Mouse (Mus musculus): ENCODE measurements at regions not wholly inside any gene's neighbourhood (a gene's known extent, or its start where the extent isn't known, plus 50 kb on each side); places are given as distances from the start of the nearest gene placed in this dataset.

DNA sequence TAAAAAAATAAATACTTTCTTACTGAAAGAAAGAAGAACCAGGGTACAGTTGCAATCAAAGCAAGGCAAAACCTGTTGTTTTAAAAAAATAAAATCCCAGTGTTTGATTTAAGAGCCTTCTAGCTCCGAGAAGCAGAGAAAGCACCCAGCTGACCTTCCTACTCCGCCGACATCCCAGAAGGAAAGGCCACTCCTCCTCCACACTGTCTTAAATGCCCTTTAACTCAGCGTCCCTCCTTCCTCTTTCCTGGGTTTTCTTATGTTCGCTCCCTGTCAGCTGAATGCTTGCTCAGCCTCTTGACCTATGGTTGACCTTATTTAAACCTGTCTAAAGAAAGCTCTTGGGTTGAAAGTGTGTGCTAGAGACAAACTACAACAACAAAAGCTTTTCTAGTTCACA, 79.1 kb downstream of the Sptssa start:
- DNase-seq: no peak

DNA sequence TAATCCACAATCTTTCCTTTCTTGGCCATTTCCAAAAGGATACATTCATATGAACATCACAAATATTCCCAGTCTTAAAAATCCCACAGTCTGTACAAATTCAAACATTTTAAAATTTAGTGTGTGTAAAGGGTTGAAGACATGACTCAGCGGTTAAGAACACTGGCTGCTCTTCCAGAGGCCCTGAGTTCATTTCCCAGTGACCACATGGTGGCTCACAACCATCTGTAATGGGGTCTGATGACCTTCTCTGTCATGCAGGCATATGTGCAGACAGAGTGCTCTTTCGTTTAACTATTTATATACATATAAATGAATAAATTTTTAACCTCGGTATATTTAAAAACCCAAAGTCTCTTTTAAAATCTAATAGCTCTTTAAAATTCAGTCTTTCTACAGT, 79.6 kb downstream of the Sptssa start:
- DNase-seq: no peak

DNA sequence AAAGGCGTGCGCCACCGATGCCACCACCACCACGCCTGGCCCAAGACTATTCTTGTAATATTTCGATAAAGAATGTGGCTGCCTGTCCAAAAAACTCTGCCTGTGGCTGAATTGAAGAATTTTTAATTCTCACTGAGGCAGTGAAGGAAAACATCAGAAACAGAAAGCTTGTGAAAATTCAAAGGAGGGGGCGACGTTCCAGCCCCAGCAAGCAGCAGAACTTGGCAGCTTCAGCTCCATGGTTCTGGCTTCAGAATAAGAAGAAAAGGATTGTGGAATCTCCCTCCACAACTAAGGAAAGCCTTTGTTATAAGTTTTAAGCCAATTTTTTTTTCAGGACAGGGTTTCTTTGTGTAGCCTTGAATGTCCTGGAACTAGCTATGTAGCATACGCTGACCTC, 83.5 kb downstream of the Sptssa start:
- DNase-seq: no peak

DNA sequence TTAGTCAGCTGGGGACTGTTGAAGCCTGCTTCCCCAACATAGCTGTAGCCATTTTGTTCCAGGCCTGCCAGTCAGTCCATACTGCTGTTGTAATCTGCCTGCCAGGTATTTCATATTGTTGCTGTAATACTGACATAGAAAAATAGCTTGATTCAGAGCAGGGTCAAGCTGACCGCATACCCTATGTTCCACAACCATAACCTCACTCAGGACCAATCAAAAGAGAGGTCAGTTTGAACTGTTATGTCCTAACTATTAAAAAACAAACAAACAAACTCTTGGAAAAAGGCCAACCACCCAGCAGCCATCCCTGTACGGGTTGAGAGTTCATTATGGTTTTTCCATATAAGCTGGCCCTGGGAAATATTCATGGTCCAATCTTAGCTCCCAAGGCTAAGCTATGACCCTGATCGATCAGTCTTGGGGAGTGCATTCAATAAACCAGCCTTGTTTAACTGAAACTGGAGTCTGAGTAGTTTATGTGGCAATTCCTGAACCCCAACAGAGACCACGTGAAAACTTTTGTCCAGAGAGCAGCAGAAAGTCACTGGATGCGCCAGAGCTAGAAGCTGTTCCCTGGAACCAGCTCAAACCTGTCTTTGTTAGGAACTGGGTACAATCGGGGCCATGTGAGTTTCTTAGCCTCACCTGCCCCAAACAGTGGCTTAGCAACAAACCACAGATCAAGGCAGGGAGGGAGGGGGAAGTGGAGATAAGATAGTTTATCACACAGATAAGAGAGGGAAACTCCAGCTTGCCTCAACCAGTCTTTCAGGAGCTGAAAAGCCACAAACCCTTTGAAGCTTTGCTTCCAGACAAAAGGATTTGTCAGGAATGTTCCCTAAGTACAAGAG, 88.1 kb downstream of the Sptssa start:
- no peak for DNase-seq

DNA sequence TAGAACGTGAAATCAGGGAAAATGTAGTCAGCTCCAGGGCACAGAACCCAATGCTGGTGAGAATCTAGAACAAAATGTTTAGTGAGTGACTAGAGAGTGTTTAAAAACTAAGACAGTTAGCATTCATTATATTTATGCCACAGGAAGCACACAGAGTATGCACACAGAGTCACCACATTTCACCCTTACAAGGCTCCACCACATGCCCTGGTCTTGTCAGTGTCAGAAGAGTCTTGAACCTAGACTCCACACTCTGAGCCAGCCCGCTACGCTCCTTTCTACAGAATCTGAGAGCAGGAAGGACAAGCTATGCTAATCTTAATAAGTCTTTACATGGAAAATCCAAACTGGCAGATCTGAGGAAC, 89.0 kb downstream of the Sptssa start:
- DNase-seq: no peak

DNA sequence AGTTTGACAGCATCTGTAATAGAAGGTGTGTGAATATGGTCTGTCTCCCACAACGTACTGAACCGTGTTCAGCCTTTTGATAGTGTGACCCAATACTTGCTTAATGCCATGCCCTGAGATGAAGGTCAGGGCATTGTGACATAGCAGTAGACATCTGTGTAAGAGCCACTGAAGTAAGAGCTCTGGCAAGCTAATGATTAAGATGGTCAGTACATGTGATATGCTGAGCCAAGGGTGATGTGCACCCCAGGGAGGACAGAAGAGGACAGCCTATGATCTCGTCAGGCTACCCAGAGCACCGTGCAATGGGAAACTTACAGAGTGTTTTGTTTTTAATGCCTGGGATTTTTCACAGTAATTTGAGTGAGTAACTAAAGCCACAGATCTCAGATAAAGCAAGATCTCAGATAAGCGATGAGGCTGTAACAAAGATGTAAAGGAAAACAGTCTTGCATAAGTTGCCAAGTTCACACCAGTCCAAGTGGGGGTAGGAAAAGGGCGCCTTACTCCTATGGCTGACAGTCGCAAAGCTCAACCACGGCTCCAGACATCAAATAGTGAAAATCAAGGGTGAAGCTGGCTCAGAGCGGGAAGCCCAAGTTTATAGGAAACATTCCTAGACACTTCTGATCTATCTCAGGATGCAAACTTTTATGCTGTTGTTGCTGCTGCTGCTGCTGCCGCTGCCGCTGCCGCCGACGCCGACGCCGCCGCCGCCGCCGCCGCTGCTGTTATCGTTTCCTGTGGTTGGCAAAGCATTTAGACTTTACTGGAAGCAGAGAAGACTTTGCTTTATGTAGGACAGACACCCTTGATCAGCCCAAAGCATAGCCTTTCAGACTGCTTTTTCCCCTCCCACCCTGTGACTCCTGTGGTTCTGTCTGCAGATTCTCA, 89.6 kb downstream of the Sptssa start:
- no peak for DNase-seq

DNA sequence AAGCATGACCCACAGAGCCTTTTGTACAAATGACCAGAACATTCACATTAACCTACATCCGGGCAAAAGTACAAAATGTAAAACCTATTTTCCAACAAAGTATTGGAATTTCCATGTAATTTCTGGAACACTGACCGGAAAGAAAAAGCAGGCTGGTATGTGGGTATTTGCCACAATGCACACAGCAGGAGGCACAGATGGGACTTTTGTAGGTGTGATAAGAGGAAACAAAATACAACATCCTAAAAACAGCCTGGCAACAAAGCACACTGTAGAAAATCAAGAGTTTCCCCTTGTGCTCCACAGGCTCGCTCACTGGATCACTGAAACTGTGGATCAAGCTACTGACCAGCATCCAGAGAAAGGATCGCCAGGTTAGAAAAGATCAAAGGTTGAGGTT, 94.4 kb downstream of the Sptssa start:
- DNase-seq: no peak

DNA sequence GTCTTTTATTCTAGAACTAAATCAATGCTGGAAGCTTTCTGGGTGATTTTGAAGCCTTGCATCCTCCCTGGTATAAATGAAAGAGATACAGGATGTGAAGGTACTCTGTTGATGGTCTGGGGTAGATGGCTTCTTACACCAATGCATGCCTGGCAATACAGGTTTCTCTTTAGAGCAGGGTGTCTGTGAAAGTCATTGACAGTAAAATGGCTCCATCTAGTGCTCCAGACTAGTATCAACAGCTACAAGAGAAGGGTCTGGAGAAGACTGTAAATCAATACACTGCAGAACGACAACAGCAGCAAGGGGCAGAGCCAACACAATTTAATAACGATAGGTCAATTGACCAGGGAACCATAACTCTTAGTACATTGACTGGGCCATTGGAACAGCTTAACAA, 98.3 kb downstream of the Sptssa start:
- DNase-seq: no peak

DNA sequence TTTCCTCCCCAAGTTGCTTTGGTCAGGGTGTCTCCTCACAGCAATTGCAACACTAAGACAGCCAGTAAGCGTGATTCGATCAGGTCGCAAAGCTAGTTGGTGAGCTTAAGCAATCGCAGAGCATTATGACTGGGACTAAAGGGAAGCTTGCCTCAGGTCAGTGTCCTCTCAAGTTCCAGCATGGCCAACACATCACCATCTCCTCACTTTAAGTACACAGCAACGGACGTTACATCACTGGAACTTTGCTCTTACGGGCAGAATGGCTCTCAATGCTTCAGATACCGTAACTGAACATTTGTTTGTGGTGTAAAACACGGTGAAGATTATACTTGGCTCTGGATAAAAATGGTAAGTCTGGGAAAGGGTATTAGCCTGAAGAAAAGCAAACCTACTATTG, 106.7 kb downstream of the Sptssa start:
- no peak for DNase-seq

DNA sequence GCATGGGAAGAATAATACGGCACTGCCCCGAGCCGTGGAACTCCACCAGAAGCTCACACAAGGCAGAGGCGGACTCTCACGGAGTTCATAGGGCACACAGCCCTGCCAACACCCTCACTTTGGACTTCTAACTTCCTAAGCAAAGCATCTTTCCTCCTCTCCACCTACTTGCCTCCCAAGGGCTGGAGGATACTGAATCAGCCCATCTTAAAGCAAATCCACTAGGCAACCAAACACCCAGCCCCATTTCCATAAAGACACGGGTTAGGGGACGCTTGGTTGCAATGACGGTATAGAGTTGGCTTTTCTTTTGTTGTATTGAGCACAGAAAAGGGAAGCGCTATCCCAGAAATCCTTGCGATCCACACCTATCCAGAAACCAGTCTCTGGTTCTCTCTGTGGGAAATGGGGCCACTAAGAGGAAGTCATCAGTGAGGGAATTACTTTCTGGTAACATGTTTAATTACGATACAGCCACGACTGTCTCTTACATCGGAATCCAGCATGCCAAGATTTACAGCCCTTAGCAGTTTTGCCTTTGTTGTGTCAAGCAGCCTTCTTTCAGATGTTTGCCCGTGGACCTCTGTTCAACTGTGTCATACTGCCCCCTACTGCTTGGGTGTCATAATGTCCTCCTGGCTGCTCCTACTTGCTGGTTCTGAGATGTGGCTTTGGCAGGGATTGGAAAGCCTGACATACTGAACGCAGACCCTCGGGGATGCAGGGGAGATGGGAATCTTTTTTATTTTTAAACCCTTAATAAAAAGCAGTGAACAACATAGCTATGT, 110.4 kb downstream of the Sptssa start:
- DNase-seq: peak; percentile 4

DNA sequence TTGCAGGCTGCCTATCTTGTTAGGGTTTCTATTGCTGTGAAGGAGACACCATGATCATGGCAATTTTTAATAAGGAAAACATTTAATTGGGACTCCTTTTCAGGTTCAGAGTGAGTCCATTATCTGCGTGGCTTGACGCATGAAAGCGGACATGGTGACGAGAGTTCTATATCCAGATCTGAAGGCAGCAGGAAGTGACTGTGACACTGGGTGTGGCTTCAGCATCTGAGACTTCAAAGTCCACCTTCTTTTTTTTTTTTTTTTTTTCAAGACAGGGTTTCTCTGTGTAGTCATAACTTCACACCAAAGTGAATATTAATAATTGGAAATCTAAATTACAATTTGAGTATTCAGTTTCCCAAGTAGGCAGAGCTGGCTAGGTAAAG, 118.1 kb downstream of the Sptssa start:
- DNase-seq: no peak

DNA sequence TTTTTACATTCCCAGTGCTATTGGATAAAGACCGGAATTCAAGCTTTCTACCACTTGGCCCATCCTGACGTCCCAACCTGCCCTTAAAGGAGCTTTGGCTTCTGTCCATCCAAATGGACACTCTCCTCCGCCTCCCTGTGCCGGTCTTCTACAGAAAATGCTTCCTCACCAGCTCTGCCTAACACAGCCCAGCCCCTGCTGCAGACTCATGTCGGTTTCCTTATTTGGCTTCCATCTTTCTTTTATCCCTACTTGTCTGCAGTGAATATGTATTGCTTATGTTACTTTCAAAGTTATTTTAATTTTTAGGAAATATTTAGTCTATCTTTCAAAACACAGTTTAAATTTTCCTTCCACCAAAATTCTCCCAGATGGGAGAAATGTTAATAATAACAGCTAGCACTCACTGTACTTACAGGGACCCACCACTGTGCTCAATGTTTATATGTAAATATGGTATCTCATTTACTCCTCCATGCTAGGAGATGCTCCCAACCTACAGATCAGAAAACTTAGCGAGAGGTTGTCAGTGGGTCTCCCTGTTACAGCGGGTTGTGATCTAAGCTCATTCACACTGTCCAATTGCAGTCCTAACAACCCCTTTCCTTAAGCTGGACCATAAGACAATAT, 118.6 kb downstream of the Sptssa start:
- no peak for DNase-seq

DNA sequence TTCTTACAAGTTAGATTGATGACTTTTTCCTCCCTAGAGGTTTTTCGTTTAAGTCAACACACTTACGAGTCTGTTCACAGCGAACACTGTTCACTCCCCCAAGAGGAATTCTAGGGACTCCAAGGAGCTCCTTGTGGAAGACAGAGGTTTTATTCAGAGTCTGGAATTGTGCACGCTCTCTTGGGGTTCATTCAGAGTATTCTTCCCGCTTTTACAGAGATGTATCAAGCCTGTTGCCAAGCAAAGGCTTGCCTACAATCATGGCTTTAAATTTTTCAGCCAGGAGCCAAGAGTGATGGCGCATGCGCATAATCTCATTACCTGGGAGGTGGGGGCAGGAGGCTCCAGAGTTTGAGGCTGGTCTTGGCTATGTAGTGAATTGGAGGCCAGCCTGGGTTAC, 119.4 kb downstream of the Sptssa start:
- DNase-seq: no peak

DNA sequence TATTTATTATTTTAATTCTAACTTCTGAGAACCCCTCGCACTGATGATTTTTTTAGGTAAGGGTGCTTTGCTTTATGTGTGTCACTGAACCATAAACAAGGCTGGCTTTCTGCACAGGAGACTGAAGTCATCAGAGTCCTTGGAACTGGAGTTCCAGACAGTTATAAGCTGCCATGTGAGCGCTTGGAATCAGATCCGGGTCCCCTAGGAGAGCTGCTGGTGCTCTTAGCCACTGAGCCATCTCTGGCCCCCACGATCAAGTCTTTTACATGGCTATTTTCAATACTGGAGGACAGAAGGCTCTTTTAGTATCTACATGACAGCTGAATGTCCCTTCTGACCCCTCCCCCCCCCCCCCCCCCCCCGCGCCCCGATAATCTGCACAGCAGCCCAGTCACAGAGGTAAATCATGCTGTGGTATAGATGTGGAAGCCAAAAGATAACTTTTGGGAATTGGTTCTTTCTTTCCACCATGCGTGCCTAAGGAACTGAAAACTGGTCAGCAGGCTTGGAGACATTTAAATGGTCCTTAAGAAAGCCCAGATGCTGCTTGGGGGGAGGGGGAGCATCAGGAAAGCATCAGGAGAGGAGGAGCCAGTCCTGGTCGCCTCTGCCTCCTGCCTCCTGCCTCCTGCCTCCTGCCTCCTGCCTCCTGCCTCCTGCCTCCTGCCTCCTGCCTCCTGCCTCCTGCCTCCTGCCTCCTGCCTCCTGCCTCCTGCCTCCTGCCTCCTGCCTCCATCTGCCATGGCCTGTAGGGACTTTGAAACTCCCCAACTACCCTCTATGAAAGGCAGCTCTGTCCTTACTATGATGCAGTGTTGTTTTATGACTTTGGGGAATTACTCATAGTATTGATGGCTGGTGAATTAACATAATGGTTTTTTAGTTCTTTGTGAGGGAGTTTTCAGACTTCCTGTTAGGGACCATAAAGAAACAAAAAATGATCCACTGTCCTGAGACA, 120.5 kb downstream of the Sptssa start:
- no peak for DNase-seq

DNA sequence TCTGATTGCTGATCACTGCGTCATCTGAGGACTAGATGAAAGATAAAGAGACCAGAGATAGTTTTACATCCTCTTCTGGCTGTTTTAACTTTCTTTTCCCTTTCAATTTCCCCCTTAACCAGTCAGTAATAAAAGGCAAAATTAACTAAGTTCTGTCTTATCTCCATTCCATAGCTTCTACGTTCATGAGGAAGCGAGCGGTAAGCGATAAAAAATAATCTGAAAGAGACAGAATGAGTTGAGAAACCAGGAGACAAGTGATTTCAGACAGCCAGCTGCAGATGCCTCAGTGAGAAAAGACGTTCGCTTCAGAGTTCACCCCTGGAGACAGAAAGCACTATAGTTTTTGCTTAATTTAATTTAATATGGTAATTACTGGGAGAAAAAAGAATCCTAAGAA, 121.5 kb downstream of the Sptssa start:
- DNase-seq: no peak

DNA sequence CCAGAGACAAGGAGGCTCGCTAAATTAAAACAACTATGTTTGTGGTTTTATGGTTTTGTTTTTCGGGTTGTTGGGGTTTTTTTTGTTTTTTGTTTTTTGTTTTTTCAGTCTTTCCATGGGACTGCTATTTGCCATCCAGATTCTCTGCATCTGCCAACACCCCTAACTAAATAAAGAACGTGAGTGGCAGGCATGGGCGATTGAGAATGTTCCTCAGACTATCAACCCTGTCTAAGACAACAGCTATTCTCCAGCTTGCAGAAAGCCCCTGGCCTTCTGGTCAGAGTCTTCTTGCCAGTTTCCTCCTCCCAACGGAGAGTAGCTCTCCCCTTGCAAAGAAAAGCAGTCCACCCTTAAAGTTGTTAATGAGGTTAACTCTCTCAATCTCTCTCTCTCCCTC, 123.2 kb downstream of the Sptssa start:
- no peak for DNase-seq

DNA sequence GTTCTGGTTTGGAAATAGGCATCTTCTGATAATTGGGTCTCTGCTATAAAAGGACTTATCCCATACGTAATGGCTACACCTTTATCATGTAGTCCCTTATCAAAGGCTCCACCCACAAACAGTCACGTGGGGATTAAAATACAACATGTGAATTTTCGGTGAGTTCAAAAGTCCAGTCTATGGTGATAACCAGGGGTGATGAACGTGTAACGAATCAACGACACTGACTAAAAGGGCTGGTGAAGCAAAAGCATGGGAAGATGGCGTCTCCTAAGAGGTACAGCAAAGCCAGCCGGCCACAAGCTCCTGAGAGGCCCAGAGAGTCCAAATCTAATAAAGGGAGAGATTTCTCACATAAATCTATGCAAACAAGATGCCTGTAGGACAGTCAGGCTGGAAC, 124.3 kb downstream of the Sptssa start:
- DNase-seq: no peak

DNA sequence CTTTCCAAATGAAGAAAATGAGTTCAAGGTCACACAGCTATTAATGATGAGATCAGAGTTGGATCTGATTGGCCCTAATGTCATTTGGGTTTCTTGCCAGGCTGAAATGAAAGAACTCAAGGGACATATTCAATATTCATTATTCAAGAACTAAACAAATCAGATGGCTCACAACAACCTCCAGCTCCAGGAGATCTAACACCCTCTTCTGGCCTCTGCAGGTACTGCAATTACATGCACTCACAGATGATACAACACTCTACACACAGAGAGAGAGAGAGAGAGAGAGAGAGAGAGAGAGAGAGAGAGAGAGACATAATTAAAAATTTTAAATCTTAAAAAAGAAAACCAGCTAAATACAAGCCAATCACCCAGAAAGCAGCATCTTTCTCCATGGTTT, 128.3 kb downstream of the Sptssa start:
- DNase-seq: no peak

DNA sequence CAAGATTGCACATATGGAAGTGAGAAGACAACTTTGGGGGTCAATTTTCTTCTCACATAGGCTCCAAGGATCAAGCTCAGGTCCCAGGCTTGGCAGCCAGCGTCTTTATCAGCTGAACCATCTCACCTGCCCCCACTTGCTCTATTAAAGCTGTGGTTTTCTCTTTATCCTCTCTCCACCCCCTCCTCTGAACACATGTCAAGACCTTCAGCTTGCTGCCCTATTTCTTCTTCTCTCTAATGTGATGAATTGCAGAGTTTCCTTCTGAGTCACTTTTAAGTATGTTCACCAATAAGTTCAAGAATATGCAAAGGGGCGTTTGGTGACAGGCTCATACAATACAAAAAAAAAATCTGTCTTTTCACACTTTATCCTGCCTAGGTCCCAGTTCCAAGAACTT, 128.8 kb downstream of the Sptssa start:
- DNase-seq: no peak

DNA sequence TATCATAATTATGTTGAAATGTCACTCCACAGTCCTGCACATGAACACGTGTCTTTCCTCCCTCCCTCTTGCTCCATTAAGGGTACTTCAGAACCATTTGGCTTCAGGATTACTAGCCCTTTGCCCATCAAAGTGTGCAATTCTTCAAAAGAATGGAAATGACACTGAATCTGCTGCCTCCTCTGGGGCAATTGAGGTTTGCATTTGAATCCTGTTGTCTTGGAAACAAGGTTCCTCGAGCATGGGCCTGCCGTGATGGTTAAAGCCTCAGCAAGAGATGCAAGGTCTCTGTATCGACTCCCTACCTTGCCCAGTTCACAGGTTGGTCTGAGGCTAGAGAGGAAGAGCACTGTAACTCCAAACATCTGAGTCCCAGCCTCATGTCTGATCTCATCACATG, 136.0 kb downstream of the Sptssa start:
- DNase-seq: no peak

DNA sequence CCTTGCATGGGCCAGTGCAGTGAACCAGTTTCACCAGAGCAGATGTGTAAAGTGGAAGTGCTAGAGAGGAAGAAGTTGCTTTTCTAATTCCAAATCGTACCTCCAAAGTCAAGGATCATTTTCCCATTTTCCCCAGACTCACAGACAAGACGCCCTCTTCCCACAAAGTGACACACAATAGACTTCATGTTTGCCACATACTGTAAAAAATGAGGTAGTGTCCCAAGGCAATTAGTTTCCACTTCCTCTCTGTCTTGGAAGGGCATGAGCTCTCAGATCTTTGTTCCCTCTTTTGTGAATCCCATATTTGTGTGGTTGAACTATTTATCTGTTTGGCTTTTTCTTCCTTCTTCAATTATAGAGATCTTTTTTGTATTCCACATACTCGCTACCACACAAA, 137.0 kb downstream of the Sptssa start:
- DNase-seq: no peak

DNA sequence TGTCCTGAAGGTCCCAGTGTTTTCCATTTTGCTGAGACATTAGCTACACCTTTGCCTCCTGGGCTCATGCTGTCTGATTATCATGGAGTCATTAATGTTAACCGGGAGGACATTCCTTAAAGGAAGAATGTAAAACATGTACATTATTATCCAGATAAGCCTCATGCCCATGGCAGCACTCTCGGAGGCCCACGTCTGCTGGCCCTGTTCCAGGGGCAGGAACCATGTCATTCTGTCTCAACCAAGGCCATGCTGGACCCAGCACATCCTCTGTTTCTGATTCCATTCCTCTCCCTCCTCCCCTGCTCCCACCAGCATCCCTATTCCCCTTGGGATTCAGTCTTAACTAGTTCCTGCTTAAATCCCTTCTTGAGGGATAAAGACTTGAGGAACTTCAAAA, 139.1 kb downstream of the Sptssa start:
- no peak for DNase-seq

All from cerebellum, adult 11-12 months (tissue).